Comparison of ENCODE assay signal across 23 mouse cellular contexts in genomic region chr17:47023369-47023768, GRCm38 (mm10). TPM values are rescaled to one million over a fixed set of nuclear protein-coding genes. Genes with fewer than 3 reads are reported as not detected.
DNase-seq lines count a peak whose midpoint lies in the region; ATAC-seq and TF ChIP-seq lines count a peak whose summit lies in the region.
"Had no signal": no experiment of that assay in that cellular context is flagged by ENCODE, and none has a peak within 500 bp of the region (broad histone marks: within the 10 kb centered on the region; RNA-seq: fewer than 3 reads in every experiment).

No protein-coding gene starts in this region.

- peak; percentile 54; the same call in 1 of the 2 replicates for ATAC-seq in common myeloid progenitor, adult 5-6 weeks (replicated peaks; ENCODE audit: low read depth, poor library complexity, severe bottlenecking)
- peak; percentile 73 for ATAC-seq in megakaryocyte-erythroid progenitor cell, adult 5-6 weeks (replicated peaks; ENCODE audit: low FRiP score, low TSS enrichment, poor library complexity, severe bottlenecking)
- no peak for ATAC-seq in forebrain, embryonic 14.5 days
- no peak for ATAC-seq in heart, embryonic 12.5 days (ENCODE audit: insufficient number of reproducible peaks, low FRiP score)
- ATAC-seq: activated CD4-positive, CD25-positive, alpha-beta regulatory T cell, adult 4 months; forebrain, embryonic 15.5 days; forebrain, postnatal 0 days; Patski had no signal

- H3K4me3 ChIP-seq in MEL (ENCODE audit: control insufficient read depth in 1 of 2, insufficient read depth in 1 of 2, low read depth in 2 of 2, low read length in 2 of 2), result no peak overlapping the region
- no peak overlapping the region for H3K4me3 ChIP-seq in forebrain, embryonic 14.5 days (ENCODE audit: low read depth, low read length)
- H3K4me3 ChIP-seq in heart, embryonic 12.5 days, result no peak overlapping the region
- H3K4me3 ChIP-seq: embryonic facial prominence, embryonic 13.5 days; embryonic facial prominence, embryonic 15.5 days; erythroblast, embryonic 14.5 days; forebrain, embryonic 10.5 days; forebrain, embryonic 12.5 days; forebrain, embryonic 15.5 days had no signal

- peak; percentile 58 for DNase-seq in MEL (ENCODE audit: low read depth, low spot score)
- DNase-seq in forebrain, embryonic 14.5 days (ENCODE audit: low spot score), result no peak
- DNase-seq: adrenal gland, adult 8-10 months; adrenal gland, postnatal 14 days; adrenal gland, postnatal 36 days; cerebellum, adult 11-12 months; cerebellum, adult 2 months; cerebellum, adult 9-10 months; cerebellum, postnatal 10 days; cerebellum, postnatal 25 days; embryo, embryonic 11 days; forebrain, postnatal 0 days had no signal

- no peak for TF ChIP-seq RAD21 in MEL (IDR thresholded peaks at IDR 0.05; ENCODE audit: low read depth, low read length)

- no peaks in the 10 kb centered on the region for H3K9me3 ChIP-seq in MEL (replicated peaks; ENCODE audit: insufficient read depth, low read length)
- no peaks in the 10 kb centered on the region for H3K9me3 ChIP-seq in forebrain, embryonic 14.5 days (replicated peaks; ENCODE audit: control insufficient read depth, low read length)
- H3K9me3 ChIP-seq in heart, embryonic 12.5 days (replicated peaks), result no peaks in the 10 kb centered on the region
- H3K9me3 ChIP-seq: embryonic facial prominence, embryonic 13.5 days; embryonic facial prominence, embryonic 15.5 days; forebrain, embryonic 10.5 days; forebrain, embryonic 12.5 days; forebrain, embryonic 15.5 days had no signal

- H3K4me1 ChIP-seq in MEL (ENCODE audit: control insufficient read depth in 1 of 2, insufficient read depth in 2 of 2, low read length in 2 of 2), result peaks cover 0 to 6% of the 10 kb centered on the region in 2 experiments; a peak in 2 of 4 replicates
- H3K4me1 ChIP-seq in forebrain, embryonic 14.5 days (ENCODE audit: control insufficient read depth, insufficient read depth, low read length), result no peaks in the 10 kb centered on the region
- no peaks in the 10 kb centered on the region for H3K4me1 ChIP-seq in heart, embryonic 12.5 days (replicated peaks)
- H3K4me1 ChIP-seq: embryonic facial prominence, embryonic 13.5 days; embryonic facial prominence, embryonic 15.5 days; forebrain, embryonic 10.5 days; forebrain, embryonic 12.5 days; forebrain, embryonic 15.5 days had no signal

- peak; percentile 85 to 91 for TF ChIP-seq EP300 in MEL (IDR thresholded peaks at IDR 0.05; ENCODE audit: low read depth in 1 of 2, low read length in 2 of 2)

- peaks cover 0 to 6% of the 10 kb centered on the region in 2 experiments; a peak in 2 of 4 replicates for H3K36me3 ChIP-seq in MEL (ENCODE audit: control insufficient read depth in 1 of 2, insufficient read depth in 2 of 2, low read length in 2 of 2)
- H3K36me3 ChIP-seq in forebrain, embryonic 14.5 days (ENCODE audit: control insufficient read depth, insufficient read depth, low read length), result no peaks in the 10 kb centered on the region
- H3K36me3 ChIP-seq in heart, embryonic 12.5 days, result no peaks in the 10 kb centered on the region
- H3K36me3 ChIP-seq: embryonic facial prominence, embryonic 13.5 days; embryonic facial prominence, embryonic 15.5 days; forebrain, embryonic 10.5 days; forebrain, embryonic 12.5 days; forebrain, embryonic 15.5 days had no signal

- H3K27ac ChIP-seq in MEL (ENCODE audit: control insufficient read depth, low read depth, low read length), result no peak overlapping the region
- no peak overlapping the region for H3K27ac ChIP-seq in forebrain, embryonic 14.5 days (ENCODE audit: low read depth, low read length)
- H3K27ac ChIP-seq in heart, embryonic 12.5 days (ENCODE audit: poor library complexity, severe bottlenecking), result no peak overlapping the region
- H3K27ac ChIP-seq: embryonic facial prominence, embryonic 13.5 days; embryonic facial prominence, embryonic 15.5 days; forebrain, embryonic 10.5 days; forebrain, embryonic 12.5 days; forebrain, embryonic 15.5 days had no signal

- H3K27me3 ChIP-seq in MEL (ENCODE audit: control insufficient read depth in 1 of 2, insufficient read depth in 2 of 2, low read length in 2 of 2), result peaks cover 2 to 11% of the 10 kb centered on the region in 2 experiments; a peak in 3 of 4 replicates
- no peaks in the 10 kb centered on the region for H3K27me3 ChIP-seq in forebrain, embryonic 14.5 days (replicated peaks; ENCODE audit: control insufficient read depth, insufficient read depth, low read length)
- H3K27me3 ChIP-seq in heart, embryonic 12.5 days (replicated peaks), result no peaks in the 10 kb centered on the region
- H3K27me3 ChIP-seq: embryonic facial prominence, embryonic 13.5 days; forebrain, embryonic 15.5 days had no signal

- H3K79me2 ChIP-seq in MEL (ENCODE audit: control insufficient read depth, insufficient read depth, low read length, poor library complexity), result no peaks in the 10 kb centered on the region

- no peak for TF ChIP-seq POLR2A in MEL (IDR thresholded peaks at IDR 0.05; ENCODE audit: control insufficient read depth in 1 of 2, insufficient read depth in 1 of 2, low read depth in 1 of 2, low read length in 2 of 2, poor library complexity in 1 of 2)

- H3K4me2 ChIP-seq in forebrain, embryonic 14.5 days (ENCODE audit: low read length), result no peak overlapping the region
- no peak overlapping the region for H3K4me2 ChIP-seq in heart, embryonic 12.5 days
- H3K4me2 ChIP-seq: embryonic facial prominence, embryonic 13.5 days; embryonic facial prominence, embryonic 15.5 days; forebrain, embryonic 12.5 days; forebrain, embryonic 15.5 days had no signal

- TF ChIP-seq CTCF in MEL (IDR thresholded peaks at IDR 0.05 in 2 of 3, conservative IDR thresholded peaks at IDR 0.05 in 1 of 3; ENCODE audit: control insufficient read depth in 1 of 3, insufficient read depth in 1 of 3, low read depth in 2 of 3, low read length in 3 of 3, poor library complexity in 1 of 3, severe bottlenecking in 1 of 3), result no peak

- no peak overlapping the region for H3K9ac ChIP-seq in MEL (ENCODE audit: control insufficient read depth, low read depth, low read length, poor library complexity, severe bottlenecking)
- H3K9ac ChIP-seq in forebrain, embryonic 14.5 days (ENCODE audit: low read length), result no peak overlapping the region
- H3K9ac ChIP-seq in heart, embryonic 12.5 days, result no peak overlapping the region
- H3K9ac ChIP-seq: embryonic facial prominence, embryonic 13.5 days; embryonic facial prominence, embryonic 15.5 days; forebrain, embryonic 12.5 days; forebrain, embryonic 15.5 days; forebrain, postnatal 0 days had no signal

- WGBS in forebrain, embryonic 14.5 days, result 72% methylated on average over 1 of the region's 1 CpGs
- 66% methylated on average over 1 of the region's 1 CpGs for WGBS in heart, embryonic 12.5 days

TF ChIP-seq in MEL, 35 proteins besides CTCF, POLR2A, EP300 and RAD21:
- TF ChIP-seq ZKSCAN1 (IDR thresholded peaks at IDR 0.05; ENCODE audit: low read depth, low read length) (no peak), RCOR1 (IDR thresholded peaks at IDR 0.05; ENCODE audit: low read depth, low read length) (peak; percentile 38; the same call in 1 of the 2 replicates), MYB (IDR thresholded peaks at IDR 0.05; ENCODE audit: low read depth, low read length) (0 out of 2 replicates have a peak, but pooled peaks have one; percentile 47), HCFC1 (IDR thresholded peaks at IDR 0.05; ENCODE audit: low read depth, low read length) (no peak), POLR2AphosphoS2 (IDR thresholded peaks at IDR 0.05; ENCODE audit: low read length) (no peak), MEF2A (IDR thresholded peaks at IDR 0.05; ENCODE audit: extremely low read depth, insufficient replicate concordance, low read depth, low read length, poor library complexity, severe bottlenecking) (peak; percentile 91; the same call in 1 of the 2 replicates), ELF1 (IDR thresholded peaks at IDR 0.05; ENCODE audit: low read depth, low read length) (no peak), POLR2AphosphoS5 (IDR thresholded peaks at IDR 0.05; ENCODE audit: borderline replicate concordance, low read depth, low read length) (no peak), ETS1 (IDR thresholded peaks at IDR 0.05; ENCODE audit: low read depth, low read length) (peak; percentile 77), MAZ (IDR thresholded peaks at IDR 0.05; ENCODE audit: low read depth, low read length) (no peak), TCF12 (IDR thresholded peaks at IDR 0.05; ENCODE audit: low read depth, low read length) (peak; percentile 92), TAL1 (IDR thresholded peaks at IDR 0.05; ENCODE audit: low read length) (peak; percentile 54), SIN3A (IDR thresholded peaks at IDR 0.05; ENCODE audit: low read length) (peak; percentile 18; the same call in 1 of the 2 replicates), GATA1 (IDR thresholded peaks at IDR 0.05; ENCODE audit: low read depth, low read length) (peak; percentile 76; the same call in 1 of the 2 replicates)

RNA-seq across cellular contexts. Expression of gene Ubr2, which starts 13.0 kb away (rescaled TPM):
- 15.3 and 20.3 TPM in 2 replicates for total RNA-seq in MEL (2012; rRNA removed)
- 100 to 1,000 TPM in 1 of 2 experiments, 10 to 100 TPM in 1; 33.8 to 353 TPM for polyA plus RNA-seq in MEL (2012; ENCODE audit: insufficient read depth in 1 of 2, insufficient read length in 2 of 2, low read depth in 1 of 2, low replicate concordance in 2 of 2, missing spikeins in 1 of 2)
- total RNA-seq in common myeloid progenitor, adult 5-6 weeks (2017), result 35.8 and 39.9 TPM in 2 replicates
- total RNA-seq in megakaryocyte-erythroid progenitor cell, adult 5-6 weeks (2014; fragmentation: Nextera tagmentation), result 40.0 and 61.7 TPM in 2 replicates
- total RNA-seq in megakaryocyte-erythroid progenitor cell, adult 5-6 weeks (2017), result 33.7 and 35.2 TPM in 2 replicates
- 14.7 and 19.3 TPM in 2 replicates for polyA plus RNA-seq in forebrain, embryonic 14.5 days (2014; fragmentation: Nextera tagmentation; extraction: Ambion mirVana)
- 20.2 and 20.7 TPM in 2 replicates for polyA plus RNA-seq in heart, embryonic 12.5 days (2016; fragmentation: Nextera tagmentation; extraction: Ambion mirVana)

Comparison
In these comparisons a context has a peak if more than half of its experiments do, and no peak if none do; other contexts are left out.
1. ATAC-seq: peak in common myeloid progenitor, adult 5-6 weeks (single experiment) and megakaryocyte-erythroid progenitor cell, adult 5-6 weeks (single experiment); none in forebrain, embryonic 14.5 days (single experiment) and heart, embryonic 12.5 days (single experiment).